Mouse (Mus musculus): ENCODE results near the gene Csta1. TPM values are rescaled to one million over a fixed set of nuclear protein-coding genes. Genes with fewer than 3 reads are reported as not detected.

Csta1 gene
- total and polyA plus RNA-seq, 2 experiments from 2014 or later, result 0.22 TPM; not detected in 1

- Histone ChIP-seq H3K27ac (ENCODE audit: low read depth, low read length) (no peak overlapping the region), H3K4me3 (ENCODE audit: low read depth, low read length) (no peak overlapping the region), H3K4me2 (ENCODE audit: low read depth, low read length, poor library complexity, severe bottlenecking) (no peak overlapping the region), H3K4me1 (ENCODE audit: insufficient read depth, low read length) (no peaks in the 10 kb centered on the region), H3K36me3 (ENCODE audit: insufficient read depth, low read length) (no peaks in the 10 kb centered on the region; the same call in 1 of the 2 replicates), H3K27me3 (ENCODE audit: insufficient read depth, low read length) (no peaks in the 10 kb centered on the region), H3K9ac (replicated peaks; ENCODE audit: low read length, poor library complexity, severe bottlenecking) (no peak overlapping the region), H3K9me3 (ENCODE audit: low read length) (no peaks in the 10 kb centered on the region)
- TF ChIP-seq CTCF (IDR thresholded peaks at IDR 0.05), result no peak
- ATAC-seq (ENCODE audit: low FRiP score), result no peak
- no peak for DNase-seq (ENCODE audit: low spot score)
- WGBS, result 91% methylated on average over 3 of the region's 3 CpGs
These were observed 37.0 kb downstream of the Csta1 start for GRCm38 (mm10) chr16:36094079-36094478.

GRCm38 (mm10) chr16:36090785-36091509 is 40.1 kb downstream of the Csta1 start:
- DNase-seq (ENCODE audit: low spot score) (no peak), ATAC-seq (ENCODE audit: low FRiP score) (no peak)
- no peak overlapping the region for H3K4me3 ChIP-seq (ENCODE audit: low read depth, low read length)
- TF ChIP-seq CTCF (IDR thresholded peaks at IDR 0.05), result no peak
- H3K27ac ChIP-seq (ENCODE audit: low read depth, low read length), result no peak overlapping the region
- H3K4me1 ChIP-seq (ENCODE audit: insufficient read depth, low read length), result no peaks in the 10 kb centered on the region
- H3K36me3 ChIP-seq (ENCODE audit: insufficient read depth, low read length), result peaks cover 14% of the 10 kb centered on the region
- H3K27me3 ChIP-seq (ENCODE audit: insufficient read depth, low read length), result no peaks in the 10 kb centered on the region
- H3K9me3 ChIP-seq (ENCODE audit: low read length), result no peaks in the 10 kb centered on the region
- no peak overlapping the region for H3K9ac ChIP-seq (replicated peaks; ENCODE audit: low read length, poor library complexity, severe bottlenecking)
- H3K4me2 ChIP-seq (ENCODE audit: low read depth, low read length, poor library complexity, severe bottlenecking), result no peak overlapping the region
- WGBS, result 89% methylated on average over 11 of the region's 11 CpGs

GRCm38 (mm10) chr16:36089850-36090616 is 41.0 kb downstream of the Csta1 start:
- Histone ChIP-seq H3K27ac (ENCODE audit: low read depth, low read length) (no peak overlapping the region), H3K36me3 (ENCODE audit: insufficient read depth, low read length) (peaks cover 14% of the 10 kb centered on the region), H3K27me3 (ENCODE audit: insufficient read depth, low read length) (no peaks in the 10 kb centered on the region), H3K4me1 (ENCODE audit: insufficient read depth, low read length) (no peaks in the 10 kb centered on the region), H3K4me3 (ENCODE audit: low read depth, low read length) (no peak overlapping the region), H3K4me2 (ENCODE audit: low read depth, low read length, poor library complexity, severe bottlenecking) (no peak overlapping the region), H3K9ac (replicated peaks; ENCODE audit: low read length, poor library complexity, severe bottlenecking) (no peak overlapping the region), H3K9me3 (ENCODE audit: low read length) (no peaks in the 10 kb centered on the region)
- WGBS, result 80% methylated on average over 8 of the region's 8 CpGs
- peak; percentile 61 for TF ChIP-seq CTCF (IDR thresholded peaks at IDR 0.05)
- ATAC-seq (ENCODE audit: low FRiP score) (no peak), DNase-seq (ENCODE audit: low spot score) (peak; percentile 12)

- H3K27ac ChIP-seq (ENCODE audit: low read depth, low read length), result no peak overlapping the region
- DNase-seq (ENCODE audit: low spot score), result no peak
- no peaks in the 10 kb centered on the region for H3K27me3 ChIP-seq (ENCODE audit: insufficient read depth, low read length)
- no peak overlapping the region for H3K4me3 ChIP-seq (ENCODE audit: low read depth, low read length)
- 88% methylated on average over 7 of the region's 7 CpGs for WGBS
- no peak overlapping the region for H3K9ac ChIP-seq (replicated peaks; ENCODE audit: low read length, poor library complexity, severe bottlenecking)
- no peak for ATAC-seq (ENCODE audit: low FRiP score)
- H3K4me2 ChIP-seq (ENCODE audit: low read depth, low read length, poor library complexity, severe bottlenecking), result no peak overlapping the region
- H3K36me3 ChIP-seq (ENCODE audit: insufficient read depth, low read length), result peaks cover 14% of the 10 kb centered on the region
- H3K4me1 ChIP-seq (ENCODE audit: insufficient read depth, low read length), result no peaks in the 10 kb centered on the region
- no peaks in the 10 kb centered on the region for H3K9me3 ChIP-seq (ENCODE audit: low read length)
- TF ChIP-seq CTCF (IDR thresholded peaks at IDR 0.05), result no peak
These were observed 42.0 kb downstream of the Csta1 start for GRCm38 (mm10) chr16:36089065-36089464.

GRCm38 (mm10) chr16:36087846-36088245 is 43.2 kb downstream of the Csta1 start:
- no peak for ATAC-seq (ENCODE audit: low FRiP score)
- 91% methylated on average over 4 of the region's 4 CpGs for WGBS

GRCm38 (mm10) chr16:36079916-36080315 is 51.1 kb downstream of the Csta1 start:
- no peaks in the 10 kb centered on the region for H3K9me3 ChIP-seq (ENCODE audit: low read length)
- WGBS, result 97% methylated on average over 3 of the region's 3 CpGs
- H3K27ac ChIP-seq (ENCODE audit: low read depth, low read length), result no peak overlapping the region
- no peak overlapping the region for H3K9ac ChIP-seq (replicated peaks; ENCODE audit: low read length, poor library complexity, severe bottlenecking)
- TF ChIP-seq CTCF (IDR thresholded peaks at IDR 0.05), result no peak
- no peak overlapping the region for H3K4me3 ChIP-seq (ENCODE audit: low read depth, low read length)
- DNase-seq (ENCODE audit: low spot score), result no peak
- peaks cover 4% of the 10 kb centered on the region; the same call in 1 of the 2 replicates for H3K36me3 ChIP-seq (ENCODE audit: insufficient read depth, low read length)
- ATAC-seq (ENCODE audit: low FRiP score), result no peak
- no peak overlapping the region for H3K4me2 ChIP-seq (ENCODE audit: low read depth, low read length, poor library complexity, severe bottlenecking)
- no peaks in the 10 kb centered on the region for H3K27me3 ChIP-seq (ENCODE audit: insufficient read depth, low read length)
- no peaks in the 10 kb centered on the region for H3K4me1 ChIP-seq (ENCODE audit: insufficient read depth, low read length)

More at GRCm38 (mm10) chr16:36087846-36088245, 43.2 kb downstream of the Csta1 start:
- Histone ChIP-seq H3K4me2 (ENCODE audit: low read depth, low read length, poor library complexity, severe bottlenecking) (no peak overlapping the region), H3K27ac (ENCODE audit: low read depth, low read length) (no peak overlapping the region), H3K9me3 (ENCODE audit: low read length) (no peaks in the 10 kb centered on the region), H3K4me3 (ENCODE audit: low read depth, low read length) (no peak overlapping the region), H3K36me3 (ENCODE audit: insufficient read depth, low read length) (peaks cover 17% of the 10 kb centered on the region), H3K9ac (replicated peaks; ENCODE audit: low read length, poor library complexity, severe bottlenecking) (no peak overlapping the region), H3K27me3 (ENCODE audit: insufficient read depth, low read length) (no peaks in the 10 kb centered on the region), H3K4me1 (ENCODE audit: insufficient read depth, low read length) (no peaks in the 10 kb centered on the region)
- no peak for DNase-seq (ENCODE audit: low spot score)
- no peak for TF ChIP-seq CTCF (IDR thresholded peaks at IDR 0.05)
